Mouse (Mus musculus): ENCODE data around the gene Pnliprp2. TPM values are rescaled to one million over a fixed set of nuclear protein-coding genes. Genes with fewer than 3 reads are reported as not detected.

The Pnliprp2 gene
- polyA plus RNA-seq, 1 experiment: 0.90 TPM

DNA sequence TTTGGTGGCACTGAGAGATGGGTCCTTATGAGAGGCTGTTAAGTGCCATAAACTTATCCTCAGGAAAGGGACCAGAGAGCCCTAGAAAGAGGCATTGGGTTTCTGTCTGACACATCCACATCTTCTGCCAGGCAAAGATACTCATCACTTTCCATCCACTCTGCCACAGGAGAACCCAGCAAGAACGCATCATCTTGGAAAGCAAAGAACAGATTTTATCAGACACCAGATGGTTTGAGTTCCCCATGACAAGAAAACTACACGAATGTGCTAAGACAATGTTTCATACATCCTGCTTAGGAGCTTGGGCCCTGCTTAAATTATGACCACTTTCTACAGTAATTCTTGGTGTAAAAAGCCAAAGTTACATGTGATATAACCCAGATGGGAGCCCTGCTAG is 8.7 kb upstream of the Pnliprp2 start:
- H3K4me1 ChIP-seq (ENCODE audit: control insufficient read depth, insufficient read depth, low read length): no peaks in the 10 kb centered on the region
- H3K4me3 ChIP-seq (ENCODE audit: low read depth, low read length): no peak overlapping the region
- TF ChIP-seq POLR2A (IDR thresholded peaks at IDR 0.05; ENCODE audit: insufficient read depth, low read length): no peak
- TF ChIP-seq EP300 (IDR thresholded peaks at IDR 0.05; ENCODE audit: insufficient read depth, low read depth, low read length): no peak
- TF ChIP-seq CTCF (IDR thresholded peaks at IDR 0.05; ENCODE audit: low read depth, low read length): no peak
- H3K9me3 ChIP-seq (replicated peaks; ENCODE audit: control insufficient read depth, insufficient read depth, low read length, poor library complexity, severe bottlenecking): no peaks in the 10 kb centered on the region
- H3K27ac ChIP-seq (ENCODE audit: insufficient read depth, low read length): no peak overlapping the region
- H3K27me3 ChIP-seq (ENCODE audit: control insufficient read depth, insufficient read depth, low read length, poor library complexity, severe bottlenecking): no peaks in the 10 kb centered on the region
- H3K9ac ChIP-seq (ENCODE audit: low read depth, poor library complexity, severe bottlenecking): no peak overlapping the region
- no peaks in the 10 kb centered on the region for H3K36me3 ChIP-seq (ENCODE audit: control insufficient read depth, insufficient read depth, low read length, poor library complexity, severe bottlenecking)

DNA sequence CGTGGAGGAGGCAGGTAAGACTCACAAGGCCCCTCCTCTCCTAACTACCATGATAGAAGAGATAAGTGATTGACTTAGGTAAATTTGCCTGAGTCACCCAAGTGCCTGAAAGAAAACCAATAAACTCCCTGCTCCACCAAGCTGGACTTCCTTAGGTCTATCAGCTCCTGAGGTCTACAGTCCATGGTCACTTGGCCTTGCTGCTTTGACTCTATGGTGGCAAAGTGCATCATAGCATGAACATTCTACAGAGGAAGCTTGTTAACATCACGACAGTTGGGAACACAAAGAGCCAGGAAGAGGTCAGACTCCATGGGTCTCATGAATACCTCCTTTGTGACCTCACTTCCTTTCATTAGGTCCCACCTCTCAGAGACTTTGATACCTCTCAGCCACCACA is 8.0 kb upstream of the Pnliprp2 start:
- TF ChIP-seq POLR2A (IDR thresholded peaks at IDR 0.05; ENCODE audit: insufficient read depth, low read length): no peak
- no peak for TF ChIP-seq EP300 (IDR thresholded peaks at IDR 0.05; ENCODE audit: insufficient read depth, low read depth, low read length)
- no peak for TF ChIP-seq CTCF (IDR thresholded peaks at IDR 0.05; ENCODE audit: low read depth, low read length)
- no peaks in the 10 kb centered on the region for H3K36me3 ChIP-seq (ENCODE audit: control insufficient read depth, insufficient read depth, low read length, poor library complexity, severe bottlenecking)
- H3K9ac ChIP-seq (ENCODE audit: low read depth, poor library complexity, severe bottlenecking): no peak overlapping the region
- H3K9me3 ChIP-seq (replicated peaks; ENCODE audit: control insufficient read depth, insufficient read depth, low read length, poor library complexity, severe bottlenecking): no peaks in the 10 kb centered on the region
- no peak overlapping the region for H3K4me3 ChIP-seq (ENCODE audit: low read depth, low read length)
- H3K4me1 ChIP-seq (ENCODE audit: control insufficient read depth, insufficient read depth, low read length): no peaks in the 10 kb centered on the region
- H3K27ac ChIP-seq (ENCODE audit: insufficient read depth, low read length): no peak overlapping the region
- H3K27me3 ChIP-seq (ENCODE audit: control insufficient read depth, insufficient read depth, low read length, poor library complexity, severe bottlenecking): no peaks in the 10 kb centered on the region

DNA sequence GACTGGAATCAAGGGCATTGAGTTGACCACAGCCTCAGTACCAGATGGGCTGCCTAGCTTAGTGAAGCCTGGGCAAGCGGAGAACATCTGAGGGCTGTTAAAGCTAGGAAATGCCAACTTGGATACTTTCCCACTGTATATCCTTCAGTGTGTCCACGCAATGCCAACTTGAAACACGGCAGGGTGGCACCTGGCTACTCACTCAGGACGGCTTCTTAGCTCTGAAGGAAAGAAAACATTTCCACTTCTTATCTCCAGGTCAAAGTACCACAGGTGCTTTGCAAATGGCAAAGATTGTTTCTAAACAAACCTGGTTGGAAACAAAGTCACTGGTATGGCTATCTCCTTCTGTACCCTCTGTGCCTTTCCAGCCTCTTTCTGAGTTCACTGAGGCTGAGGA is 648 bp upstream of the Pnliprp2 start:
- Histone ChIP-seq H3K4me1 (ENCODE audit: control insufficient read depth, insufficient read depth, low read length) (no peaks in the 10 kb centered on the region), H3K27ac (ENCODE audit: insufficient read depth, low read length) (no peak overlapping the region), H3K4me3 (ENCODE audit: low read depth, low read length) (no peak overlapping the region), H3K9ac (ENCODE audit: low read depth, poor library complexity, severe bottlenecking) (no peak overlapping the region), H3K27me3 (ENCODE audit: control insufficient read depth, insufficient read depth, low read length, poor library complexity, severe bottlenecking) (no peaks in the 10 kb centered on the region), H3K9me3 (replicated peaks; ENCODE audit: control insufficient read depth, insufficient read depth, low read length, poor library complexity, severe bottlenecking) (no peaks in the 10 kb centered on the region; the same call in 1 of the 2 replicates), H3K36me3 (ENCODE audit: control insufficient read depth, insufficient read depth, low read length, poor library complexity, severe bottlenecking) (no peaks in the 10 kb centered on the region)
- no peak for TF ChIP-seq CTCF (IDR thresholded peaks at IDR 0.05; ENCODE audit: low read depth, low read length)
- no peak for TF ChIP-seq EP300 (IDR thresholded peaks at IDR 0.05; ENCODE audit: insufficient read depth, low read depth, low read length)
- TF ChIP-seq POLR2A (IDR thresholded peaks at IDR 0.05; ENCODE audit: insufficient read depth, low read length): no peak

DNA sequence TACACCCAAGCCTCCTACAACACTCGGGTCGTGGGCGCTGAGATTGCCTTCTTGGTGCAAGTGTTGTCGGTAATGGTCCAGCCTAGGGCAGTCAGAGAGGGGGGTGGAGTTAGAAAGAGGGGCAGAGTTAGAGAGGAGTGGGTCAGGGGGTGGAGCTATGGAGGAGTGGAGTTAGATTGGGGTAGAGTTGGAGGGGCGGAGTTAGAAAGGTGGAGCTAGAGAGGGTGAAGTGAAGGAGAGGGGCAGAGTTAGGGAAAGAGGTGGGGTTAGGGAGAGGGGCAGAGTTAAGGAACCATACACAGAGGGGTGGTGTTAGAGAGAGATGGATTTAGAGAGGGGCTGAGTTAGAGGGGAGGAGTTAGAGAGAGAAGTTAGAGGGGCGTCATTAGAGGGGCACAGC is 2.8 kb downstream of the Pnliprp2 start:
- Histone ChIP-seq H3K4me1 (ENCODE audit: control insufficient read depth, insufficient read depth, low read length) (no peaks in the 10 kb centered on the region), H3K4me3 (ENCODE audit: low read depth, low read length) (peak overlapping the region; percentile 34), H3K27ac (ENCODE audit: insufficient read depth, low read length) (no peak overlapping the region), H3K36me3 (ENCODE audit: control insufficient read depth, insufficient read depth, low read length, poor library complexity, severe bottlenecking) (no peaks in the 10 kb centered on the region), H3K27me3 (ENCODE audit: control insufficient read depth, insufficient read depth, low read length, poor library complexity, severe bottlenecking) (no peaks in the 10 kb centered on the region), H3K9ac (ENCODE audit: low read depth, poor library complexity, severe bottlenecking) (no peak overlapping the region), H3K9me3 (replicated peaks; ENCODE audit: control insufficient read depth, insufficient read depth, low read length, poor library complexity, severe bottlenecking) (no peaks in the 10 kb centered on the region)
- peak; percentile 12 for TF ChIP-seq POLR2A (IDR thresholded peaks at IDR 0.05; ENCODE audit: insufficient read depth, low read length)
- no peak for TF ChIP-seq EP300 (IDR thresholded peaks at IDR 0.05; ENCODE audit: insufficient read depth, low read depth, low read length)
- no peak for TF ChIP-seq CTCF (IDR thresholded peaks at IDR 0.05; ENCODE audit: low read depth, low read length)

DNA sequence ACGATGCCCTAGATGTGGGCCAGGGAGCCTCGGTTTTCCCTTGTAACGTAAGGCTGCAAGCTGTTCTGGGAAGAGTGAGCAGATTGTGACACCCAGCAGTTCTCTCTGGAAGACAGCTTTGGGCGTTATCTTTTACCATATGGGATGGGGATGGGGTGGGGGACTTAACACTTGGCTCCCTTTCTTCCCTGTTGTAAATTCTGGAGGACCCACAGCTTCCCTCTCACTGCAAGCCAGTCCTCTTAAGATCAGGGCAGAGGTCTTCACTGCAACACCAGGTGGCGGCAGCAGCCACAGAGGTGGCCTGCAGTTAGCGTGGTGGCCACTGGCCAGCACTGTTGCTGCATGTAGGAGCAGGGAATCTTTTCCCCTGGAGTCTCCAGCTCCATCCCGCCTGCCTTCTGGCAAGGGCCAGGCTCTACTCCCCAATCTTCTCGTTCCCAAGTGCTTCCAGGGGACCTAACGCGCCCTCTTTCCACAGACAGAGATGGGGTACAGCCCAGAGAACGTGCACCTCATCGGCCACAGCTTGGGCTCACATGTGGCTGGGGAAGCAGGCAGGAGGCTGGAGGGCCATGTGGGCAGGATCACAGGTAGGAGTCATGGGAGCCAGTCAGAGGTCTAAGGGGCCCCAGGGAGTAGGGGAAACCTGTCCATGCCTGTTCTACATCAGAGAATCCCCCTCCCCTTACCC is 3.5 kb downstream of the Pnliprp2 start:
- Histone ChIP-seq H3K4me1 (ENCODE audit: control insufficient read depth, insufficient read depth, low read length) (no peaks in the 10 kb centered on the region), H3K36me3 (ENCODE audit: control insufficient read depth, insufficient read depth, low read length, poor library complexity, severe bottlenecking) (no peaks in the 10 kb centered on the region), H3K4me3 (ENCODE audit: low read depth, low read length) (peak overlapping the region; percentile 24), H3K9ac (ENCODE audit: low read depth, poor library complexity, severe bottlenecking) (no peak overlapping the region), H3K27ac (ENCODE audit: insufficient read depth, low read length) (no peak overlapping the region), H3K27me3 (ENCODE audit: control insufficient read depth, insufficient read depth, low read length, poor library complexity, severe bottlenecking) (no peaks in the 10 kb centered on the region), H3K9me3 (replicated peaks; ENCODE audit: control insufficient read depth, insufficient read depth, low read length, poor library complexity, severe bottlenecking) (no peaks in the 10 kb centered on the region)
- TF ChIP-seq CTCF (IDR thresholded peaks at IDR 0.05; ENCODE audit: low read depth, low read length) (peak; percentile 95), POLR2A (IDR thresholded peaks at IDR 0.05; ENCODE audit: insufficient read depth, low read length) (no peak), EP300 (IDR thresholded peaks at IDR 0.05; ENCODE audit: insufficient read depth, low read depth, low read length) (no peak)

DNA sequence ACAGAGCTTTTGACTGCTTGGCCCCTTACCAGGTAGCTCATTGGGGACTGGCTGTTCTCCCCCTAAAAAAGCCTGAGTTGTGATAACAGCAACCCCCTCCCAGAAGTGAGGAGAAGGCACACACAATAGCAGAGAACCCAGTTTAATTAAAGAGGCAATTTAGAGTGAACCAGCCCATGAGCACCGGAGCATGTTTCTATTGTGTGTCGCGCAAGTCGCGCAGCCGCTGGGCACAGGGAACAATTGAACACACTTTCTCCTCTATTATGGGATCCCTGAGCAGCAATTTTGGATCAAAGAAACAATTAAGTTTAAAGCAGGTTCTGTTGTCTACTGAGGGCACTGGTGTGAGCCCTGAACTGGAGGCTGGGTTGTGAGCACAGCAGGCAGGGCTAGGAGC is 7.8 kb downstream of the Pnliprp2 start:
- Histone ChIP-seq H3K4me1 (ENCODE audit: control insufficient read depth, insufficient read depth, low read length) (no peaks in the 10 kb centered on the region), H3K4me3 (ENCODE audit: low read depth, low read length) (no peak overlapping the region), H3K36me3 (ENCODE audit: control insufficient read depth, insufficient read depth, low read length, poor library complexity, severe bottlenecking) (no peaks in the 10 kb centered on the region), H3K9ac (ENCODE audit: low read depth, poor library complexity, severe bottlenecking) (no peak overlapping the region), H3K9me3 (replicated peaks; ENCODE audit: control insufficient read depth, insufficient read depth, low read length, poor library complexity, severe bottlenecking) (no peaks in the 10 kb centered on the region), H3K27ac (ENCODE audit: insufficient read depth, low read length) (no peak overlapping the region), H3K27me3 (ENCODE audit: control insufficient read depth, insufficient read depth, low read length, poor library complexity, severe bottlenecking) (peaks cover 2% of the 10 kb centered on the region; the same call in 1 of the 2 replicates)
- TF ChIP-seq POLR2A (IDR thresholded peaks at IDR 0.05; ENCODE audit: insufficient read depth, low read length) (no peak), CTCF (IDR thresholded peaks at IDR 0.05; ENCODE audit: low read depth, low read length) (no peak), EP300 (IDR thresholded peaks at IDR 0.05; ENCODE audit: insufficient read depth, low read depth, low read length) (no peak)
